Mouse (Mus musculus) R1 (cell line): ENCODE measurements around the gene Tmprss12.
"Not testable (repeated sequence)": the region's sequence is repeated elsewhere in the genome, so short reads cannot be mapped to it uniquely, and the experiment has no call there.

Experiments
- DNase-seq: peaks from one replicate; pipeline ENCODE4 v3.0.0-alpha.2; 2018; ENCODE audit warnings: low read depth, low spot score

Gene Tmprss12

DNA sequence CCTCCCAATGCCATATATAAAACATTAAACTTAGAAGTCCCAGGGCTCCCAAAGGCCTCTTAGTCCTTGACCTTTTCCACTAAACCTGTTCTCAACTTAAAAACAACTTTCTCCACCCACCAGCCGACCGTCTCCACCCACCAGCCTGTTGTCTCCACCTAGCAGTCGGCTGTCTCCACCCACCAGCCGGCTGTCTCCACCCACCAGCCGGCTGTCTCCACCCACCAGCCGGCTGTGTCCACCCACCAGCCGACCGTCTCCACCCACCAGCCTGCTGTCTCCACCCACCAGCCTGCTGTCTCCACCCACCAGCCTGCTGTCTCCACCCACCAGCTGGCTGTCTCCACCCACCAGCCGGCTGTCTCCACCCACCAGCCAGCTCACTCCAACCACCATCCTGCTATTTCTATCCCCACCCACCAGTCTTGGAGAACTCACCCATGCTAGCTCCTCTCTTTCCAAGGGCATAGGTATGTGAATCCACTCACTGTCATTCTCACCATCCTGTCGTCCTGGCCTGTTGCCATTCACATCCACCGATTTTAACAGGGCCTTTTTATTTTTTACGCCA, 43.5 kb downstream of the Tmprss12 start:
- peak; percentile 67 for DNase-seq

GRCm38 (mm10) chr15:100325235-100325634, 44.6 kb downstream of the Tmprss12 start:
- no peak for DNase-seq

DNA sequence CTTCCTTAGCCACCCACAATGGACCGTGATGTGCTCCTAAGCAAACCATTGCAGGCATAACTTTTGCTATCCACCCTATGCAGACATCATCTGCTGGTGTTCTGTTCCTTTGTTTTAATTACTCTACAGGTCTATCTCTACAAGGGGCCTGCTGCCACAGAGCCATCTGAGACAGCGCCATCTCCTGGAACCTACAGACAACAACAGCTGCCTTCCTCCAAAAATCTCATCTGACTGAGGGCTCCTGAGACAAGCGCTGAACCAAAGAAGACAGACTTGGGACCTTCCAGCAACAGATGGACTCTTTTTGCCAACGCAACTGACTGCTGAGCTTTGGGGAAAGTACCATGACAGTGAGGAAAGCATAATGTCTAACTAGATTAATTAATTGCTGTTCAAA, 47.5 kb downstream of the Tmprss12 start:
- peak; percentile 65 for DNase-seq

GRCm38 (mm10) chr15:100329336-100329735, 48.7 kb downstream of the Tmprss12 start:
- not testable (repeated sequence) for DNase-seq

DNA sequence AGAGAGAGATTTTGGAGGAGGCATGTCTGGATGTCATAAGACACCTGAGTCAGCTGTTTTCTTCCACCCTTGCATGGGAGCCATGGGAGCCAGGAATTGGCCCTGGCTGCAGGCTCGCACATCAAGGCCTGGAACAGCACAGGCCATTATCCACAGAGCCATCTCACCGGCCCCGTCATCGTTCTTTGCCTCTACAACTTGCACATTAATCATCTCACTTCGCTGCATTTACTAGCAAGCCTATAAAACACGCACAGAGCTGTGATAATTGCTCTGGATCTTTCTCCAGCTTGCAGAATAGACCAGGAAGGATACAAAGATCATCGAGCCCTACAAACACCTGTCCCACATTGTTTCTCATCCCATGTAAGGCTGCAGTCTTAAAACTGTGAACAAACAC, 50.1 kb downstream of the Tmprss12 start:
- DNase-seq, result no peak

- not testable (repeated sequence) for DNase-seq
Measured at GRCm38 (mm10) chr15:100332077-100332961, 51.7 kb downstream of the Tmprss12 start.

GRCm38 (mm10) chr15:100334629-100335028, 54.0 kb downstream of the Tmprss12 start, which contains the start of gene Mettl7a3:
Gene Mettl7a3, plus strand, starts transcription at chr15:100334929.
- DNase-seq, result no peak

- DNase-seq, result not testable (repeated sequence)
Measured at GRCm38 (mm10) chr15:100337328-100337727, 56.7 kb downstream of the Tmprss12 start.

GRCm38 (mm10) chr15:100337847-100338246, 57.2 kb downstream of the Tmprss12 start:
- DNase-seq, result peak; percentile 54

DNA sequence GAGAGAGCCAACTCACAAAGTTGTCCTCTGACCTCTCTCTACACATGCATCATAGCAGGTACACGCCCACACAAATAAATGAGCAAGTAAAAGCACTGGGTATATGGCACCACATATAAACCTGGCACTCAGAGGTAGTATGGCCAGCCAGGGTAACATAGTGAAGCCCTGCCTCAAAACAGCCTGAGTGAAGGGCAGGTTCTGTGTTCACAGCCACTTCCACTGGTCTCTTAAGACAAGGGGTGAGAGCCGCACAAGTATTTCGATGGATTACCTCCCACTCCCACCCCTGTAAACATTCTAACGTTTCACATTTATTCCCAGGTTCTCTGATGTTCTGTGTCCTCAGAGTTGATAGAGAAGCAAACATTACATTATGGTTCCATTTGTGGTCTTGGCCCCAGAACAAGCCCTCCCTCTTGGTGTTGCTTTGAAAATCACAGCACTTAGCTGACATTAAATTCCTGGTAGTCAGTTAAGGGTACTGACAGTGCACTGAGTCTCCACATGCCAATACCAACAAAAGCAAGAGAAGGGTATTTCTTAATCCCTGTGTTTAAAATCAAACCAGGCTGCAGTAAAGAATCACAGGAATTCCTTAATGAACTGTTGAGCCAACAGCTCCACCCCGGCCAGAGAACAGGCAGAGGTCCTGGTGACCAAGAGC, 60.8 kb downstream of the Tmprss12 start:
- DNase-seq, result not testable (repeated sequence)
